Mouse (Mus musculus) limb, embryonic 11.5 days (tissue): ENCODE results near the gene Cacna1i. TPM values are rescaled to one million over a fixed set of nuclear protein-coding genes. Genes with fewer than 3 reads are reported as not detected.

ENCODE experiments used
- ATAC-seq: fragments of 200-750 bp; cut with Nextera tagmentation; 2 replicates; pipeline ENCODE4 v1.8.0; 2017; ENCODE audit warnings: low read depth; ENCODE audit not compliant: insufficient number of reproducible peaks, low FRiP score, low TSS enrichment
- DNase-seq: peaks from one replicate; pipeline ENCODE4 v3.0.0-alpha.2; 2015; ENCODE audit warnings: low spot score
- H3K27ac ChIP-seq: fragments of 300-500 bp; sonication (generic); replicated peaks from 2 replicates; pipeline ENCODE4 v1.5.1; 2014; ENCODE audit warnings: low read depth, mild to moderate bottlenecking, low read length
- H3K27me3 ChIP-seq: fragments of 300-500 bp; sonication (generic); 2 replicates; pipeline ENCODE4 v1.6.1; 2014; ENCODE audit warnings: mild to moderate bottlenecking, low read length, mixed read lengths; ENCODE audit not compliant: control insufficient read depth, insufficient read depth
- H3K36me3 ChIP-seq: fragments of 300-500 bp; sonication (generic); 2 replicates; pipeline ENCODE4 v1.6.1; 2014; ENCODE audit warnings: mild to moderate bottlenecking, low read length, moderate library complexity, mixed read lengths; ENCODE audit not compliant: control insufficient read depth, insufficient read depth
- H3K4me1 ChIP-seq: fragments of 300-500 bp; sonication (generic); 2 replicates; pipeline ENCODE4 v1.6.1; 2014; ENCODE audit warnings: low read length, mixed read lengths; ENCODE audit not compliant: control insufficient read depth, insufficient read depth
- H3K4me2 ChIP-seq: fragments of 300-500 bp; sonication (generic); 2 replicates; pipeline ENCODE4 v1.6.1; 2014; ENCODE audit warnings: low read depth, mild to moderate bottlenecking, moderate library complexity; ENCODE audit not compliant: severe bottlenecking
- H3K4me3 ChIP-seq: fragments of 300-500 bp; sonication (generic); 2 replicates; pipeline ENCODE4 v1.5.1; 2014; ENCODE audit warnings: low read depth, low read length
- H3K9ac ChIP-seq: fragments of 300-500 bp; sonication (generic); 2 replicates; pipeline ENCODE4 v1.6.1; 2014; ENCODE audit warnings: mild to moderate bottlenecking, low read length
- H3K9me3 ChIP-seq: fragments of 300-500 bp; sonication (generic); 2 replicates; pipeline ENCODE4 v1.6.1; 2016; ENCODE audit warnings: low read length; ENCODE audit not compliant: control insufficient read depth
- WGBS: fragments of 180-500 bp; shearing (Covaris S2); extraction: QIAGEN DNeasy Blood & Tissue Kit; methylation state at CpG from one replicate; pipeline ENCODE4 v1.1.7; 2014; 5-methylcytosine and 5-hydroxymethylcytosine counted together
- polyA plus RNA-seq: library from polyadenylated mRNA; unstranded; fragments of >200 nt; fragmentation: Nextera tagmentation; extraction: Ambion mirVana; gene quantifications from 2 replicates; pipeline ENCODE4 v1.2.1, GENCODE M21; 2014

The Cacna1i gene
- polyA plus RNA-seq, 1 experiment from 2014 or later = not detected

GRCm38 (mm10) chr15:80413988-80414721 lies 127.1 kb downstream of the Cacna1i start:
- WGBS = 89% methylated on average over 17 of the region's 17 CpGs
- Histone ChIP-seq H3K4me3 (no peak overlapping the region), H3K27ac (no peak overlapping the region), H3K4me1 (0 out of 2 replicates have a peak, but pooled peaks cover 2% of the 10 kb centered on the region), H3K9me3 (no peaks in the 10 kb centered on the region; the same call in 1 of the 2 replicates), H3K4me2 (no peak overlapping the region), H3K9ac (no peak overlapping the region), H3K27me3 (no peaks in the 10 kb centered on the region), H3K36me3 (no peaks in the 10 kb centered on the region)
- no peak for DNase-seq
- ATAC-seq = no peak

- WGBS = 77% methylated on average over 4 of the region's 4 CpGs
- no peaks in the 10 kb centered on the region for H3K36me3 ChIP-seq
- H3K9ac ChIP-seq = no peak overlapping the region
- H3K4me3 ChIP-seq = no peak overlapping the region
- no peaks in the 10 kb centered on the region; the same call in 1 of the 2 replicates for H3K9me3 ChIP-seq
- H3K4me1 ChIP-seq = 0 out of 2 replicates have a peak, but pooled peaks cover 2% of the 10 kb centered on the region
- no peak for ATAC-seq
- H3K4me2 ChIP-seq = no peak overlapping the region
- no peak for DNase-seq
- H3K27ac ChIP-seq = no peak overlapping the region
- no peaks in the 10 kb centered on the region for H3K27me3 ChIP-seq
These were observed 128.1 kb downstream of the Cacna1i start for GRCm38 (mm10) chr15:80415132-80415531.

- DNase-seq (no peak), ATAC-seq (no peak)
- 56% methylated on average over 9 of the region's 9 CpGs for WGBS
- H3K9me3 ChIP-seq = no peaks in the 10 kb centered on the region
- H3K4me2 ChIP-seq = no peak overlapping the region; the same call in 1 of the 2 replicates
- no peaks in the 10 kb centered on the region for H3K36me3 ChIP-seq
- no peak overlapping the region; the same call in 1 of the 2 replicates for H3K9ac ChIP-seq
- H3K27ac ChIP-seq = no peak overlapping the region
- H3K4me1 ChIP-seq = 0 out of 2 replicates have a peak, but pooled peaks cover 2% of the 10 kb centered on the region
- H3K27me3 ChIP-seq = no peaks in the 10 kb centered on the region
- no peak overlapping the region for H3K4me3 ChIP-seq
These were observed 130.0 kb downstream of the Cacna1i start for GRCm38 (mm10) chr15:80417066-80417465.

- Histone ChIP-seq H3K9me3 (no peaks in the 10 kb centered on the region), H3K4me1 (0 out of 2 replicates have a peak, but pooled peaks cover 2% of the 10 kb centered on the region), H3K27ac (no peak overlapping the region), H3K36me3 (no peaks in the 10 kb centered on the region), H3K4me3 (no peak overlapping the region), H3K9ac (no peak overlapping the region), H3K4me2 (no peak overlapping the region), H3K27me3 (no peaks in the 10 kb centered on the region)
- WGBS = 84% methylated on average over 2 of the region's 2 CpGs
- DNase-seq (no peak), ATAC-seq (no peak)
These were observed 131.1 kb downstream of the Cacna1i start for GRCm38 (mm10) chr15:80418146-80418545.

- H3K4me1 ChIP-seq = no peaks in the 10 kb centered on the region
- H3K27ac ChIP-seq = no peak overlapping the region
- WGBS = 80% methylated on average over 11 of the region's 11 CpGs
- no peak overlapping the region for H3K9ac ChIP-seq
- H3K4me2 ChIP-seq = no peak overlapping the region
- DNase-seq (no peak), ATAC-seq (no peak)
- no peak overlapping the region for H3K4me3 ChIP-seq
- H3K9me3 ChIP-seq = no peaks in the 10 kb centered on the region
- no peaks in the 10 kb centered on the region for H3K36me3 ChIP-seq
- no peaks in the 10 kb centered on the region for H3K27me3 ChIP-seq
These were observed 143.3 kb downstream of the Cacna1i start for GRCm38 (mm10) chr15:80430324-80430723.

- Histone ChIP-seq H3K4me2 (no peak overlapping the region), H3K36me3 (no peaks in the 10 kb centered on the region), H3K27me3 (no peaks in the 10 kb centered on the region), H3K4me1 (no peaks in the 10 kb centered on the region), H3K9me3 (no peaks in the 10 kb centered on the region), H3K27ac (no peak overlapping the region), H3K4me3 (no peak overlapping the region), H3K9ac (no peak overlapping the region)
- DNase-seq = no peak
- WGBS = 85% methylated on average over 5 of the region's 5 CpGs
- no peak for ATAC-seq
These were observed 149.9 kb downstream of the Cacna1i start for GRCm38 (mm10) chr15:80436961-80437360.

- Histone ChIP-seq H3K4me1 (no peaks in the 10 kb centered on the region), H3K27ac (no peak overlapping the region), H3K4me2 (no peak overlapping the region), H3K36me3 (no peaks in the 10 kb centered on the region), H3K4me3 (no peak overlapping the region), H3K27me3 (no peaks in the 10 kb centered on the region), H3K9me3 (no peaks in the 10 kb centered on the region), H3K9ac (no peak overlapping the region)
- DNase-seq = no peak
- ATAC-seq = no peak
- 85% methylated on average over 9 of the region's 9 CpGs for WGBS
These were observed 151.0 kb downstream of the Cacna1i start for GRCm38 (mm10) chr15:80437996-80438395.

GRCm38 (mm10) chr15:80438423-80438822 lies 151.4 kb downstream of the Cacna1i start:
- H3K9ac ChIP-seq = no peak overlapping the region
- no peak overlapping the region for H3K27ac ChIP-seq
- DNase-seq (no peak), ATAC-seq (no peak)
- H3K36me3 ChIP-seq = no peaks in the 10 kb centered on the region
- no peaks in the 10 kb centered on the region for H3K9me3 ChIP-seq
- no peaks in the 10 kb centered on the region for H3K4me1 ChIP-seq
- H3K27me3 ChIP-seq = no peaks in the 10 kb centered on the region
- 57% methylated on average over 9 of the region's 9 CpGs for WGBS
- no peak overlapping the region for H3K4me2 ChIP-seq
- H3K4me3 ChIP-seq = no peak overlapping the region
